Mouse (Mus musculus) forebrain, embryonic 10.5 days (tissue): ENCODE results near the gene Gm11938. TPM values are rescaled to one million over a fixed set of nuclear protein-coding genes. Genes with fewer than 3 reads are reported as not detected.
"Not testable (repeated sequence)": the region's sequence is repeated elsewhere in the genome, so short reads cannot be mapped to it uniquely, and the experiment has no call there.

Experiments
- DNase-seq: peaks from one replicate; pipeline ENCODE4 v3.0.0-alpha.2; 2017; ENCODE audit warnings: low spot score; ENCODE audit errors: extremely low spot score
- H3K27ac ChIP-seq: fragments of 300-500 bp; sonication (generic); 2 replicates; pipeline ENCODE4 v1.5.1; 2016; ENCODE audit warnings: mild to moderate bottlenecking
- H3K27me3 ChIP-seq: fragments of 300-500 bp; sonication (generic); 2 replicates; pipeline ENCODE4 v1.6.1; 2016; ENCODE audit warnings: mild to moderate bottlenecking; ENCODE audit not compliant: poor library complexity, severe bottlenecking
- H3K36me3 ChIP-seq: fragments of 300-500 bp; sonication (generic); replicated peaks from 2 replicates; pipeline ENCODE4 v1.6.1; 2016; ENCODE audit warnings: mild to moderate bottlenecking, moderate library complexity
- H3K4me1 ChIP-seq: fragments of 300-500 bp; sonication (generic); 2 replicates; pipeline ENCODE4 v1.6.1; 2016
- H3K4me3 ChIP-seq: fragments of 300-500 bp; sonication (generic); 2 replicates; pipeline ENCODE4 v1.5.1; 2016; ENCODE audit warnings: mild to moderate bottlenecking, moderate library complexity
- H3K9me3 ChIP-seq: fragments of 300-500 bp; sonication (generic); 2 replicates; pipeline ENCODE4 v1.6.1; 2016; ENCODE audit warnings: mild to moderate bottlenecking, moderate library complexity
- WGBS: fragments of 180-500 bp; shearing (Covaris S2); methylation state at CpG from one replicate; pipeline ENCODE4 v1.1.7; 2016; 5-methylcytosine and 5-hydroxymethylcytosine counted together
- polyA plus RNA-seq: library from polyadenylated mRNA; unstranded; fragments of >200 nt; fragmentation: Nextera tagmentation; extraction: Ambion mirVana; gene quantifications from 2 replicates; pipeline ENCODE4 v1.2.1, GENCODE M21; 2016

The Gm11938 gene
- not detected in 2 replicates for polyA plus RNA-seq

GRCm38 (mm10) chr11:99603208-99603607 is at the start of gene Gm11938:
TSS of gene Gm11938 (minus strand) at chr11:99603308.
- H3K9me3 ChIP-seq, DNase-seq, H3K27ac ChIP-seq, H3K4me1 ChIP-seq, H3K27me3 ChIP-seq, H3K36me3 ChIP-seq, H3K4me3 ChIP-seq: not testable (repeated sequence)
- WGBS: 84% methylated on average over 1 of the region's 1 CpGs

GRCm38 (mm10) chr11:99650136-99650535 is 47.0 kb upstream of the Gm11938 start, which contains the start of gene Gm11555:
TSS of gene Gm11555 (minus strand) at chr11:99650236.
- DNase-seq: no peak
- WGBS: 79% methylated on average over 2 of the region's 2 CpGs
- Histone ChIP-seq H3K9me3 (no peaks in the 10 kb centered on the region), H3K27ac (no peak within 1 kb of the TSS), H3K4me3 (no peak within 1 kb of the TSS), H3K36me3 (no peaks in the 10 kb centered on the region), H3K4me1 (no peaks in the 10 kb centered on the region), H3K27me3 (no peaks in the 10 kb centered on the region)

- no peaks in the 10 kb centered on the region for H3K4me1 ChIP-seq
- no peak for DNase-seq
- H3K27me3 ChIP-seq: no peaks in the 10 kb centered on the region
- H3K27ac ChIP-seq: no peak overlapping the region
- H3K36me3 ChIP-seq: no peaks in the 10 kb centered on the region
- WGBS: 90% methylated on average over 15 of the region's 15 CpGs
- H3K4me3 ChIP-seq: no peak overlapping the region
- no peaks in the 10 kb centered on the region for H3K9me3 ChIP-seq
These were observed 43.3 kb upstream of the Gm11938 start for GRCm38 (mm10) chr11:99646444-99646843.

GRCm38 (mm10) chr11:99644351-99644750 is 41.2 kb upstream of the Gm11938 start:
- no peak for DNase-seq
- Histone ChIP-seq H3K36me3 (no peaks in the 10 kb centered on the region), H3K9me3 (no peaks in the 10 kb centered on the region), H3K27ac (no peak overlapping the region), H3K4me1 (no peaks in the 10 kb centered on the region), H3K27me3 (no peaks in the 10 kb centered on the region), H3K4me3 (no peak overlapping the region)
- WGBS: 81% methylated on average over 3 of the region's 3 CpGs

GRCm38 (mm10) chr11:99643635-99644139 is 40.6 kb upstream of the Gm11938 start, which contains the start of gene Krtap4-7:
TSS of gene Krtap4-7 (minus strand) at chr11:99644089.
- not testable (repeated sequence) for H3K36me3 ChIP-seq, H3K9me3 ChIP-seq, H3K4me3 ChIP-seq, H3K4me1 ChIP-seq, DNase-seq, H3K27me3 ChIP-seq, H3K27ac ChIP-seq
- 85% methylated on average over 9 of the region's 9 CpGs for WGBS

GRCm38 (mm10) chr11:99640926-99641325 is 37.8 kb upstream of the Gm11938 start:
- Histone ChIP-seq H3K4me3 (no peak overlapping the region), H3K4me1 (no peaks in the 10 kb centered on the region), H3K36me3 (no peaks in the 10 kb centered on the region), H3K27ac (no peak overlapping the region), H3K27me3 (no peaks in the 10 kb centered on the region), H3K9me3 (no peaks in the 10 kb centered on the region)
- DNase-seq: no peak
- WGBS: 59% methylated on average over 1 of the region's 1 CpGs

- H3K4me3 ChIP-seq: no peak overlapping the region
- 87% methylated on average over 1 of the region's 1 CpGs for WGBS
- DNase-seq: no peak
These were observed 34.0 kb upstream of the Gm11938 start for GRCm38 (mm10) chr11:99637086-99637485.

GRCm38 (mm10) chr11:99634653-99635134 is 31.6 kb upstream of the Gm11938 start, which contains the start of gene Krtap4-2:
TSS of gene Krtap4-2 (minus strand) at chr11:99635084.
- no peaks in the 10 kb centered on the region for H3K36me3 ChIP-seq
- WGBS: 40% methylated on average over 8 of the region's 8 CpGs
- no peaks in the 10 kb centered on the region for H3K9me3 ChIP-seq
- no peak for DNase-seq
- no peak within 1 kb of the TSS for H3K4me3 ChIP-seq
- H3K27me3 ChIP-seq: no peaks in the 10 kb centered on the region
- H3K4me1 ChIP-seq: peaks cover 5% of the 10 kb centered on the region
- 0 out of 2 replicates have a peak within 1 kb of the TSS, but pooled peaks have one; percentile 15 for H3K27ac ChIP-seq

More at GRCm38 (mm10) chr11:99637086-99637485, 34.0 kb upstream of the Gm11938 start:
- Histone ChIP-seq H3K36me3 (no peaks in the 10 kb centered on the region), H3K4me1 (peaks cover 5% of the 10 kb centered on the region), H3K27ac (no peak overlapping the region), H3K27me3 (no peaks in the 10 kb centered on the region), H3K9me3 (no peaks in the 10 kb centered on the region)

- H3K9me3 ChIP-seq: no peaks in the 10 kb centered on the region
- no peaks in the 10 kb centered on the region for H3K36me3 ChIP-seq
- H3K4me3 ChIP-seq: no peak overlapping the region
- WGBS: 79% methylated on average over 2 of the region's 2 CpGs
- DNase-seq: no peak
- peaks cover 5% of the 10 kb centered on the region for H3K4me1 ChIP-seq
- no peaks in the 10 kb centered on the region for H3K27me3 ChIP-seq
- no peak overlapping the region for H3K27ac ChIP-seq
These were observed 30.2 kb upstream of the Gm11938 start for GRCm38 (mm10) chr11:99633293-99633692.

- no peak overlapping the region for H3K27ac ChIP-seq
- no peak for DNase-seq
- H3K9me3 ChIP-seq: no peaks in the 10 kb centered on the region
- no peaks in the 10 kb centered on the region for H3K27me3 ChIP-seq
- no peak overlapping the region for H3K4me3 ChIP-seq
- H3K36me3 ChIP-seq: no peaks in the 10 kb centered on the region
- peaks cover 5% of the 10 kb centered on the region for H3K4me1 ChIP-seq
- WGBS: 86% methylated on average over 3 of the region's 3 CpGs
These were observed 27.8 kb upstream of the Gm11938 start for GRCm38 (mm10) chr11:99630890-99631289.

- WGBS: 86% methylated on average over 4 of the region's 4 CpGs
- H3K4me1 ChIP-seq: no peaks in the 10 kb centered on the region
- no peak within 1 kb of the TSS for H3K4me3 ChIP-seq
These were observed 25.0 kb upstream of the Gm11938 start, which contains the start of gene Krtap4-1 for GRCm38 (mm10) chr11:99628138-99628537. TSS of gene Krtap4-1 (minus strand) at chr11:99628238.

GRCm38 (mm10) chr11:99620335-99620734 is 17.2 kb upstream of the Gm11938 start, which contains the start of gene Gm11562:
TSS of gene Gm11562 (minus strand) at chr11:99620435.
- H3K27me3 ChIP-seq: no peaks in the 10 kb centered on the region
- WGBS: 92% methylated on average over 2 of the region's 2 CpGs

More at GRCm38 (mm10) chr11:99628138-99628537, 25.0 kb upstream of the Gm11938 start, which contains the start of gene Krtap4-1:
- no peak for DNase-seq
- no peaks in the 10 kb centered on the region for H3K27me3 ChIP-seq
- H3K27ac ChIP-seq: no peak within 1 kb of the TSS
- H3K9me3 ChIP-seq: no peaks in the 10 kb centered on the region
- no peaks in the 10 kb centered on the region for H3K36me3 ChIP-seq

GRCm38 (mm10) chr11:99614796-99615363 is 11.8 kb upstream of the Gm11938 start, which contains the start of gene Krtap2-4:
TSS of gene Krtap2-4 (minus strand) at chr11:99614846.
- Histone ChIP-seq H3K27me3 (no peaks in the 10 kb centered on the region), H3K9me3 (no peaks in the 10 kb centered on the region), H3K4me1 (no peaks in the 10 kb centered on the region), H3K4me3 (no peak within 1 kb of the TSS), H3K27ac (no peak within 1 kb of the TSS), H3K36me3 (no peaks in the 10 kb centered on the region)
- DNase-seq: no peak
- 84% methylated on average over 3 of the region's 3 CpGs for WGBS

More at GRCm38 (mm10) chr11:99620335-99620734, 17.2 kb upstream of the Gm11938 start, which contains the start of gene Gm11562:
- no peak within 1 kb of the TSS for H3K4me3 ChIP-seq
- no peaks in the 10 kb centered on the region for H3K36me3 ChIP-seq
- DNase-seq: no peak
- H3K4me1 ChIP-seq: no peaks in the 10 kb centered on the region
- H3K9me3 ChIP-seq: no peaks in the 10 kb centered on the region
- no peak within 1 kb of the TSS for H3K27ac ChIP-seq
